Mouse (Mus musculus) gastrocnemius, postnatal 25 days (tissue): ENCODE results near the gene Cfap97d1. TPM values are rescaled to one million over a fixed set of nuclear protein-coding genes. Genes with fewer than 3 reads are reported as not detected.
"Not testable (repeated sequence)": the region's sequence is repeated elsewhere in the genome, so short reads cannot be mapped to it uniquely, and the experiment has no call there.

Experiments used
- DNase-seq: peaks from one replicate; pipeline ENCODE4 v3.0.0; 2022
- total RNA-seq, 2 experiments: library from RNA; stranded (reverse); gene quantifications; 1 replicate in 1 of 2; 2 replicates in 1 of 2; pipeline ENCODE4 v1.2.3; 2021

Gene Cfap97d1
- total RNA-seq, 2 experiments from 2014 or later: not detected

DNA sequence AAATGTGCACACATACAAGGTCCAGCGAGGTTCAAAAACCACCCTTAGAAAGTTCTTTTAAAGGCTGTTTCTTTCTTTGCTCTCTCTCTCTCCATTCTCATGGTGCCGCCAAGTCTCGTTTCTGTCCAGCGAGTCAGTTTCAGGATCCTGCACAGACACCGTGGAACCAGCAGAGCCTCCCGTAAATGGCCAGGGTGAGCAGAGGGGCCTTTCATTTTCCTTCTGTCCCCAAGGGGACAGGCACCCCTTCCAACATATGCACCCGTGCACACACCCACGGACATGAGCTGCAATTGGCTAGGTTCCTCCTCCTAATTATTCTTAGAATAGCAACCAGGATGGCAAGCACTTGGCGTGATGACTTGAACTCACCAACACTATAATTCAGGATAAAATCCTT lies 10.6 kb upstream of the Cfap97d1 start:
- DNase-seq: no peak

DNA sequence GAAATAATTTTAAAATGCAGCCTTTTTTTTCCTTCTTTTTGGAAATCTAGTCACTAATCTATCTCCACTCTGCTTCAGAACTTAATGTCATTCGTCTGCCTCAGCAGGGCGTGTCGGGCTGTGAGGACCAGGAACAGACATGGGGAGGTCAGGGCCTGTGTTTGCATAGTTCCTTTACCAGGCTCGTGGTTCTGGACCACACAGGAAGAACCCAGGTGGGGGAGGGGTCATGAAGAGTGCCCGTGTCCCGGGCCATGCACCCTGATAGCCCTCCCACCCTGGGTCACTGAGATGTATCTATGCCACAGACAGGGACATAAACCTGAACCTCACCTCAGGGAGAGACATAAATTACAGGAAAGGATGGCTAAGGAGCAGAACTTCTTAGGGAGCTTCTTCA lies 9.9 kb upstream of the Cfap97d1 start:
- no peak for DNase-seq

DNA sequence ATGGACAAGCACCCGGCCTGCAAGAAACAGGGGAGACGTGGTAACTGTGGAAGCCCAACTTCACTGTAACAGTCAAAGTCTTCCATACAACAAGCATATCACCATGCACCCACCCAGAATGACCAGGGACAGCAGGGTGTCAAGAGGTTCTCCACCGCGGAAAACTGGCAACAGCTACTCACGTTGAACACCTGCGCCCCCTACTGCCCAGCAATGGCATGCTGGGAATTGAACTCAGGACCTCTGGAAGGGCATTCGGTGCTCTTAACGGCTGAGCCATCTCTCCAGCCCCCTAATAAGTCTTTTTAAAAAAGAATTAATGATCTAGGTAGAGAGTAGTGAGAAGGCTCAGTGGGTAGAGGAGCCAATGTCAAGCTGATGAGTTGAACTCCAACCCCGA lies 9.2 kb upstream of the Cfap97d1 start:
- DNase-seq: no peak

DNA sequence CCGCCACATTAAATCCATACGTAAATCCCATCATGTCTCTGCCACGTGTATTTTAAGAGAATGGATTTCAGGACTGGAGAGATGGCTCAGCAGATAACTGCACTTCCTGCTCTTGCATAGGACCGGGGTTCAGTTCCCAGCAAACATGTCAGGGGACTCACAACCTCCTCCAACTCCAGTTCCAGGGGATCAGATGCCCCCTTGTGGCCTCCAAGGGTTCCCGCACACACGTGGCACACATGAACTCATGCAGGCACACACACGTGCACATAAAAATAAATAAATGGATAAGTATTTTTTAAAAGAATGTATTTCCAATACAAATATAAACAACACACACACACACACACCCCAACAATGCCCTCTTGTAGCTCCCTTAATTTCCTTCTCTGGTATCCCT lies 7.1 kb upstream of the Cfap97d1 start:
- no peak for DNase-seq

DNA sequence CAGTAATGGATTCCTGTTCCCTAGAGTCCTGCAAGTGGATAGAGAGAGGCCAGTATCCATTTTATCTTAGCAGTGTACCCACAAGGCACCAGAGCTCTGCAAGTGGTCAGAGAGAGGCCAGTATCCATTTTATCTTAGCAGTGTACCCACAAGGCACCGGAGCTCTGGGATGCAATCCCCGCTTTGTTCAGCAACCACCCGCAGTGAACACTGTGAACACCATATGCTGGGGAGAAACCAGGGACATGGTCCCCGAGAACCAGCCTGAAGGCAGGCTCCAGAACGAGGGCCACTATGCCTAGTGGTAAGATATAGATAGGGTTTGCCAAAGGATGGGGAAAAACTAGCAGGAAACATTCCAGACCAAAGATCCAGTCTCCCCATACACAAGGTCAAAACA lies 4.9 kb upstream of the Cfap97d1 start:
- DNase-seq: no peak

DNA sequence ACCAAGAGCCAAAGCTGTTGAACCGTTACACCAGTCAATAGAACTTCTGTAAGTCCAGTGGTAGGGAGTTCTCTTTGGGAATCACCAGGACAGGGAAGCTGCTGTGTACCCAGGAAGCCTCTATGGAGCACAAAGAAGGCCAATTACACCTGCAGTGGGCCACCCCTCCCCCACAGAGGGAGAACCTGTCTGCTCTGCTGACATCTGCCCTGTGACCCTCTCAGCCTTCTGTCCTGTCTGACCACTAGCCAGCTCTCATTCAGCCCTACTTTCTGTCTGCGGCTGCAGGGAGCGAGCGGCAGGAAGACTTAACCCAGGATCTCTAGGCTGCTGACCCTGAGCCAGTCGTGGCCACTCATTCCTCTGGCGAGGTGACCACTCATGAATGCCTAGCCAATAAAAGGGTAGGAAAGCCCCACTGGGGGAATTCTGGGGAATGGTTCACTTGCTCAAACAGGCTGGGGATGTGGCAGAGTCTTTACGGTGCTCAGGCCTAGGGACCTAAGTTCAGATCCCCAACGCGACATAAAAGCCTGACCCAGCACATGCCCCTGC lies 3.4 kb upstream of the Cfap97d1 start:
- no peak for DNase-seq

DNA sequence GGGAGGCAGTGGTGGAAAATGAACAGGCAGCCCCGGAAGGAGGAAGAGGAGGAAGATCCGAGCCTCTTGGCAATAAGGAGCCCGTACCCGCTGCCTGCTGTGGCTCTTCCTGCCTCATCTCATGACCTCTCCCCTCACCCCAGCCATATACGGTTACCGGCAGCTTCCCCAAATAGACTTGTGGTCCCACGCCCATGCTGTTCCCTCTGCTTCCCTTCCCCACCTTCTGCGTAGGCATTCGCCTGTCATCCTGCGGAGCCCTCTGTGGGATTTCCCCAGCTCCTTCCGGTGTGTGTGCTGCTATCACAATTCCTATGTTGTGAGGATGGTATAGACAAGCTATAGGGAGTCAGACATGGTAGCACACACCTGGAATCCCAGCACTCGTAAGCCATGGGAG lies 2.2 kb upstream of the Cfap97d1 start:
- DNase-seq: peak; percentile 57

DNA sequence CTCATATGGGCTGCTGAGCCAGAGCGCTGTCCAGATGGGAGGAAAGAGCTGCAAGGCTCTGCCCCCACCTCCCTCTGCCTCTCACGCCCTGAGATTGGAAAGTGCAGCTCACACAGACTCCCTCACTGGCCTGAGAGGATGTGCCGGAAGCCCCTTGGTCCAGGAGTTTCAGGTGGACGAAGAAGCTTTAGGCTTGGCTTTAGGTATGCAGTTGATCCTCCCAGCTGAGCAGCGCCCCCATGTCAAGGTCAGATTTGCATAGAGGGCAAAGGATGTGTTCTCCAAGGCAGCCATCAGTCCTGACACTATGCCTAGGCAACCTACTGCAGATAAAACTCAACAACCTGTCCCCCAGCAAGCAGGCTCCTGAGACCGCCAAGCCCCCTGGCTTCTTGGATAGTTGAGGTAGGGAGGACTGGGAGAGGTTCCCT lies 1.1 kb upstream of the Cfap97d1 start:
- no peak for DNase-seq

DNA sequence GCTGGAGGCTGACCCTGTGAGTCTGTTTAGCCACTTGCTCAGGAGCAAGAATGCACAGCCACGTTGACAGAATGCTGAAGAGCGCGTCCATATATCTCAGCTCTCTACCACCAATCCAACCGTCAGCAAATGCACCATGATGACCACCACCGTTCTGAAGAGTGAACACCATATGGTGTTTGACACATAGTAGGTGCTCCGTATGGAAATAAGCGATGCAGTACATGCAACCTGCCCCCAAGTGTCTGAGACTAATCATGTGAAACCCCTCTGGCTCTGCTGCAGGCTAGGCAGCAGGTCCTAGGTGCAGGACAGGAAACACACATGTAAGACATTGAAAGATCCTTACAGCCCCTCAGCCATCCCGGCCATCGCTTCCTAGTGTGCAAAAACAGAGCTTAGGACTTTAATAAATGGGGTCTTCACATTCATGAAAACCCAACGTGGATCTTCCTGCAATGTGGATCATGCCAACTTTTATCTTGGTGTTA lies 603 bp upstream of the Cfap97d1 start:
- no peak for DNase-seq

DNA sequence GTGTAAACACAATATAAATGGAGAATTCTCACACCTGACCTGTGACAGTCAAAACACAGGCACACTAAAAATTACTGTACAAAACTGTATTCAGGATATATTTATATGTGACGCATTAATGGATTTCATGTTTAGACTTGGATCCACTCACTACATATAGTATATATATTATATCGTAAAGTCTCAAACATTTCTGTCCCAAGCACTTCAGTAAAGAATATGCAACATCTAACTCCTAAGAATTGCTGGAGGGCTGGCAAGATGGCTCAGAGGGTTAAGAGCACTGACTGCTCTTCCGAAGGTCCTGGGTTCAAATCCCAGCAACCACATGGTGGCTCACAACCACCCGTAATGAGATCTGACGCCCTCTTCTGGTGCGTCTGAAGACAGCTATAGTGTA lies 1.4 kb downstream of the Cfap97d1 start:
- not testable (repeated sequence) for DNase-seq

DNA sequence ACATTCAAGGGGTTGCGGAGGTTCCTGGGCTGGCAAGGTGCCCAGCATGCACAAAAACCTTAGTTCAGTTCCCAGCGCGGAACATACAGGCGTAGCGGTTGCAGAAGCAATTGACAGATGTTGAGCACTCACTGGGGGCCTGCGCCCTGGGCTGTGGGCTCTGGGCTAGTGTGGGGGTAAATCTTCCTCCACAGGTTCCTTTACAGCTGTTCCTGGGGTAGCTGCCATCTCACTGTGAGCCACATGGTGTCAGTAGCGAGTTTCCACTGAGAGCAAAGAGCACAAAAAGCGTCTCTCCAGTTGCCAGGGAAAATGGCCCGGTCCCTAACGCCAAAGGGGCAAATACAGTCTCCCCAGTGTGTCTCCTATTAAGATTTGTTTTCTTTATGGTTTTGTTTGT lies 1.9 kb downstream of the Cfap97d1 start:
- peak; percentile 79 for DNase-seq

DNA sequence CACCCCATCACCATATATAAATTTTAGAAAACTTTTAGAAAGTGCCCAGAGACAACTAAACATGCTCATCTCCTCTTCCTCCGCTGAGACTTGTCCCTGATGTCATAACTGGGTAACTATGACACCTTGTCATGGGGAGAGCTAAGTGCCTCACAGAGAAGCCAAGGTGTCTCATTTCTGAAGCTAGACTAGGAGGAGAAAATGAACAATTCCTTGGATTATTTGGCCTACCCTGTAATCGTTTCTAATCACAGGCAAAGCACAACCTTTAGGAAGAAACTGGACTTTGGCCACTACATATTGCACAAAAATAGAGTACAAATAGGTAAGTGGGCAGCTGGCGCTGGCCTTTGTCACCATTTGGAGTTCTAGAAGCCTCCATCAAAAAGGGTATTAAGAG lies 2.8 kb downstream of the Cfap97d1 start, which contains the start of gene Dusp3:
Dusp3 (minus strand) TSS at position 101 of the 400 bp plus-strand sequence.
- DNase-seq: no peak

DNA sequence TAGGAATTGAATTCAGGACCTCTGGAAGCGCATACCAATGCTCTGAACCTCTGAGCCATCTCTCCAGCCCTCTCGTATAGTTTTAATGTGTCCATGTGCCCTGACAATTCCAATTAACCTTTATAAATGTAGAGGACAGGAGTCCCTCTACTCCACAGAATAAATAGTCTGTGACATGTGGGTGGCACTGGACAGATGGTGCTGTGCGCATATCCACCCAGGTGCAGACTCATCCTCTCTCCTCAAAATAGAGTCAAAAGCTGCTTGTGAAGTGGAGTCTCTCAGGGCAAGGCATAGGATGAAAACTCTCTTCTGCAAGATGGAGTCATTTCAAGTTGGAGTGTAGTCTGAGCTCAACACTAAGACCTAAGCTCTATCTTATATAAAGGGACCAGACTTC lies 6.2 kb downstream of the Cfap97d1 start:
- DNase-seq: no peak

DNA sequence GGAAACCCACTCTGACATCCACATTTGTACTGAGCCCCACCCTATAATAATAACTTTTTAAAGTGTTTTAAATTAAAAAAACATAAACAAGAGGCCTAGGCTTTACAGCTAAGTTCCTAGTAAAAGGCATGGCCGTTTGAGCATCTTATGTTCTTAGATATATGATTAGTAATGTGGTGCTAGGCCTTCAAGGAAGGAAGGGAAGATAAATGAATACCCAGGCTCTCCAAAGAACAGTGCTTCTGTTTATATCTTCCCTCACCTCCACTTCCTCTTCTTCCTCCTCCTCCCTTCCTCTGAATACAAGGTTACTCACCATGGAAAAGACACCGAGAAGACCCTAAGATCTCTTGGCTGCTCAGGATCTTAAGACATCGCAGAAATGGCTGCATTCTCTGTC lies 7.7 kb downstream of the Cfap97d1 start:
- no peak for DNase-seq

DNA sequence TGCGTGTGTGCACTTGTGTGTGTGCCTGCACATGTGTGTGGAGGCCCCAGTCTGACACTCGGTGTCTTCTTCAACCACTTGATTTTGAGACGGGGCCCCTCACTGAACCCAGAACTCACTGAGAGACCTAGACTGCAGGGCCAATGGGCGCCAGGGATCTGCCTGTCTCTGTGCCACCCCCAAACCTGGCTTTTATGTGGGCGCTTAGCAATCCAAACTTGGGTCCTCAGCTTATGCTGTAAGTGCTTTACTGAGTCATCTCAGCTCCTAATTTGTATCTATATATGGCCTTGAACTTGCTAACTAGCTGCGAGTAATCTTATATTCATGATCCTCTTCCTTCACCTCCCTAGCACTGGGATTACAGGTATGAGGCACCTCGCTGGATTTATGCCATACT lies 8.3 kb downstream of the Cfap97d1 start:
- no peak for DNase-seq

DNA sequence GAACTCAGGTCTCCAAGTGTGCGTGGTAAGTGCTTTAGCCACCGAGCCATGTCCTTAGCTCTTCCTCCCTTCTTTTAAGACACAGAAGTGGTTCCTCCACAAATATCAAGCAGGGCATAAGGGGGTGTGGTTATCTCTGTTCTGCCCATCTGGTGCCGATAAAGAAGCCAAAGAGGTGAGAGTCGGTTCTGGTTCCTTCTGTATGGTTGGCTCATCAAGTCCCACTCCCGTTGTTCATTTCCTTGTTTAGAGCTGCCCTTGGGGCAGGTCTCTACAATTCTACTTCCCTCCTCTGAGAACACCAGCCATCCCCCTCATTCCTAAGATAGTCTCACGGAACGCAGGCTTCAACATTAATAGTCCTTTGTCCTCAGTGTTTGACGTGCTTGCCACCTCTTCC lies 10.0 kb downstream of the Cfap97d1 start:
- DNase-seq: no peak

DNA sequence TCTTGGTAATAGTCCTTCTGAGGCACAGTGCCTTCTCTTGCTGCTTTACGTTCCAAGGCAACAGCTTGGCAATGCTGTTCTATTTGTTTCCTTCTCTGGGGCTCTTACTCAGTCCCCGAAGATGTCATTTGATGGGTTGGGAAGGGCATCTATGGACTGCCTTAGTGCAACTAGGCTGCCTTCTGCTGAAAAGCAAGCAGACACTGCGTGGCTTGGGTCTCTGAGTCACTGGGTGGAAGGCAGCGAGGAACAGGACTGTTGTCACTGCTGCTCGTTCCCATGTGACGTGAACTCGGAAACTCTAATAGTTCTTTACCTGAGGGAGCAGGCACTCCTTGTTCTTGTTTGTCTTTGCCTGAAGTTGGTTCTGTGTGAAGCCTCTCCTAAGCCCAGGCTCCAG lies 11.9 kb downstream of the Cfap97d1 start:
- DNase-seq: no peak

DNA sequence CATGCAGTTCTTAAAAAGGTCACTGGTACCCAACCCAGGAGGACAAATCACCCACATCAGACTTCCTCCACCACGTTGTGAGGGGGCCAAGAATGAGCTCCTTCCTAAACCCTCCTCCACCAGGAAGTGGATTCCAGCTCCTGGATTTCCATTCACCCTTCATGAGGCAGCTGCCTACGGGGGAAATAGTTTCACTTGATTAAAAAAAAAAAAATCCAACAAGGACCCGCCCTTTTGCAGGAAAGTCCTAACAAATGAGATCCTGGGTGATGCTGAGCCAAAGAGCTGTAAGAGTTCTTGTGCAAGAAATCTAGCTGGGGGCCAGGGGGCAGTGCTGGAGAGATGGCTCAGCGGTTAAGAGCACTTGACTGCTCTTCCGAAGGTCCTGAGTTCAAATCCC lies 14.2 kb downstream of the Cfap97d1 start:
- no peak for DNase-seq

DNA sequence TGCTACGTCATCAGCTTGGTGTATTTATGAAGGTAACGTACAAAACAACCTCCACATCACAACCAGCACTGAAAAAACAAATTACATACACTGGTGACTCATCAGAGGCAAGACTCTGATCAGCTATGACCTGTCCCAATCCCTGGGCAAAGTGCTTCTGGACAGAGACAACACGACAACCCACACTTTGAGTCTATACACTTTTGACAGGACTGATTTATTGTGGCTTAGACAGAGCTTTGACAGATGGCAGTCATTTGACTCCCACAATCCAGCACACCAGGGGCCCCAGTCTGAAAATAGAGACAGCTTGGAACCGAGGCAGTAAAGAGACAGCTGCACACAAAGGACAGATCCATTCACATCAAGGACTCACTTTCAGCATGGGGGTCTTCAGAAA lies 15.4 kb downstream of the Cfap97d1 start:
- DNase-seq: peak; percentile 49

DNA sequence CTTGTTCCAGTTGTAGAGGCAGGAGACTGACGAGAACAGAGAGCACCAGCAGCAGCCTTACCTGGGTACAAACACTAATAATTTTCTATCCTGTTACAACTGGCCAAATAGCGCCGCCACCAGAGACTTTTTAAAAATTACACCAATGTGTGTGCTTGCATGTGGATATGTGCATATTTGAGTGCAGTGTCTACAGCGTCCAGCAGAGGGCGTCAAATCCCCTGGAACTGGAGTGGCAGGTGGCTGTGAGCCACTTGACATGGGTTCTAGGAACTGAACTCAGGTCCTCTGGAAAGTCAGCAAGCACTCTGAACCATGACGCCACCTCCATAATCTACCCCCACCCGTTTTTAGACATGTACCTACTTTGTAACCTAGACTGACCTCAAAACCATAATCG lies 20.2 kb downstream of the Cfap97d1 start:
- DNase-seq: no peak

DNA sequence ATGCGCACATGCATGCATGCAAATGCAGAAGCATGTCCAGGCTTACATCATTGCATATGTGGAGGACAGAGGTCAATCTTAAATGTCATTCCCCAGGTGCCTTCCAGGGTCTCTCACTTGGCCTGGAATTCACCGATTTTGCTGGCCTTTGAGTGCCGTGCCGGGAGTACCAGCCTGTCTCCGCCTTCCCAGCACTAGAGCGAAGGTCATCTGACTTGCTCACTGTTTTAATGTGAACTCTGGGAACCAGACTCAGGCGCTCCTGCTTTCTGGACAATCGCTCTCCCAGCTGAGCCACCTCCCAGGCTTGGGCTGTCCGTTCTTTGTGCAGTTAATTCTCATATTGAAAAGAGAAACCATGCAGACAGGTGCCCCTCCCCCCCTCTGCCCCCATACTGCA lies 22.2 kb downstream of the Cfap97d1 start:
- DNase-seq: no peak

DNA sequence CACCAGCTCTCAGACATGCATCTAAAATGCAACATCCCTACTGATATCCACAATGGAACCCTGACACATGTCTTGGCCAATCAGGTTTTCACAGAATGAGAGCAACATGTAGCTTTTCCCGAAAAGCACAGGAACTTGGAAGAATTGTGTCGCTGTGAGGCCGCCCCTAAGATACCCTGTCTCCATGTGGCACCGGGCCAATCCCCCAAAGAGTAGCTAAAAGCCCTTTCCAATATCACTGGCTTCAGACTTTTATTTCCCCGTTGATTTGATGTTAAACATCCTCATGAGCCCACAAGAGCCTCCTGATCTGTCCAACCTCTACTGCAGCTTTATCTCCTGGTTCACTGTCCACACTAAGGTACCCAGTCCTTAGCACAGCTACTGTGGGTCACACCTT lies 22.6 kb downstream of the Cfap97d1 start:
- DNase-seq: no peak

DNA sequence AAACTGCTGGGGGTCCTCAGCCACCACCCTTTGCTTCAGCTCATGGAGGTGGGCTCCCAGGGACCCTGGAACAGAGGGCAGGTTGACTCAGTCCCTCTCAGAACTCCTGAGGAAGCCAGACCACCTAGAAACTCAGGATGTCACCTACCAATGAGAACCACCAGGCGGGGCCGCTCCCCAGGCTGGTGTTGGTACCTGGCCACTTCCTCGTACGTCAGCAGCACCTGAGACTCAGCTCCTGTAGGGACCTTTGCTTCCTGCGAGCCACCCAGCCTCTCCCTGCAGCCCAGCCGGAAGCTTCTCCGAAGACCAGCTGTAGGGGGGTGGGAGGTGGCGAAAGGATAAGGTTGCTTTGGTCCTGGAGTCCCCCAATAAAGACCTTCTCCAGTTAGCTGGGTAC lies 24.3 kb downstream of the Cfap97d1 start:
- no peak for DNase-seq

DNA sequence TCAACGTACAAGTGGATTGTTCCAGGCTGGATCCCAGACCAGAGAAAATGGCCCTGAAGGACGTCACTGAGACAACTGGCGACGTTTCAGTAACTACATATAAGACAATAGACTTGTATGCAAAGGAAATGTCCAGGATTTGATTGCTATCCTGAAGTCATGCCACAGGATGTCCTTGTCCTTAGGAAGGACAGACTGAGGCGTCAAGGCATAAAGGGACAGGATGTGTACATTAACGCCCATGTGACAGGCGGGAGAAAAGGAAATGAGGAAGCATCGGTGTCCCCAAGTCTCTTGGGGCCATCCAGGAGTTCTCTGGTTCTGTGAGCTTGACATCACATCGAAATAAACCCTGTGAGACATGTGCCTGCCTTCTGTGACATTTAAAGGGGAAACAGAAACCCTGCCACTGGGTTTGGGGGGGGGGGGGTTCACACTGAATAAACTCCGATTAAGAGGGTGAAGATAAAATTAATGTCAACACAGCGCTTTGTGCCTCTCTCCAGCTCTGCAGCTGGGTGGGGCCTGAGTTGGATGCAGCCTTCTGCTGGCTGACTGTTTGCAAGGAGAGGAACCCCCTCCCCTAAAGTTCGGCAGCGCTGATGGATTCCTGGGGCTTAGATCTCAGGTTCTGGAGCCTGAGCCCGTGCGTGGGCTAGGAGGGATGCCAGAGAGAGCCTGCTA lies 25.0 kb downstream of the Cfap97d1 start:
- no peak for DNase-seq
